Mouse (Mus musculus) MEL (cell line): ENCODE data around the gene Lcmt2. TPM values are rescaled to one million over a fixed set of nuclear protein-coding genes. Genes with fewer than 3 reads are reported as not detected.

Experiments
- DNase-seq: peaks from one replicate; pipeline ENCODE4 v3.0.0; 2011; ENCODE audit warnings: low read depth, low spot score
- H3K27ac ChIP-seq: 2 replicates; pipeline ENCODE4 v1.5.1; 2012; ENCODE audit warnings: low read depth, mild to moderate bottlenecking, control low read depth, low read length, moderate library complexity; ENCODE audit not compliant: control insufficient read depth
- H3K27me3 ChIP-seq, 2 experiments: fragments of 150-350 bp in 1 of 2; sonication (generic) in 1 of 2; 2 replicates each; pipeline ENCODE4 v1.6.1; 2012; ENCODE audit warnings: low read length in 2 of 2, mild to moderate bottlenecking in 2 of 2, improper control_type of control experiment in 1 of 2, moderate library complexity in 1 of 2; ENCODE audit not compliant: insufficient read depth in 2 of 2, control insufficient read depth in 1 of 2
- H3K36me3 ChIP-seq, 2 experiments: 2 replicates each; pipeline ENCODE4 v1.6.1; 2012 to 2014; ENCODE audit warnings: low read length in 2 of 2, improper control_type of control experiment in 1 of 2, inconsistent platforms in 1 of 2, mild to moderate bottlenecking in 1 of 2; ENCODE audit not compliant: insufficient read depth in 2 of 2, control insufficient read depth in 1 of 2
- H3K4me1 ChIP-seq, 2 experiments: fragments of 150-350 bp in 1 of 2; sonication (generic) in 1 of 2; 2 replicates each; pipeline ENCODE4 v1.6.1; 2012; ENCODE audit warnings: low read length in 2 of 2, improper control_type of control experiment in 1 of 2, mild to moderate bottlenecking in 1 of 2; ENCODE audit not compliant: insufficient read depth in 2 of 2, control insufficient read depth in 1 of 2
- H3K4me3 ChIP-seq, 2 experiments: fragments of 150-350 bp in 1 of 2; sonication (generic) in 1 of 2; 2 replicates each; pipeline ENCODE4 v1.5.1; 2012; ENCODE audit warnings: low read depth in 2 of 2, low read length in 2 of 2, mild to moderate bottlenecking in 2 of 2, moderate library complexity in 2 of 2, control low read depth in 1 of 2, improper control_type of control experiment in 1 of 2; ENCODE audit not compliant: control insufficient read depth in 1 of 2, insufficient read depth in 1 of 2
- H3K79me2 ChIP-seq: 2 replicates; pipeline ENCODE4 v1.6.1; 2012; ENCODE audit warnings: mild to moderate bottlenecking, low read length, moderate library complexity; ENCODE audit not compliant: control insufficient read depth, poor library complexity, insufficient read depth
- H3K9ac ChIP-seq: 2 replicates; pipeline ENCODE4 v1.6.1; 2012; ENCODE audit warnings: low read depth, mild to moderate bottlenecking, control low read depth, low read length, moderate library complexity; ENCODE audit not compliant: control insufficient read depth, poor library complexity, severe bottlenecking
- H3K9me3 ChIP-seq: fragments of 150-350 bp; sonication (generic); replicated peaks from 2 replicates; pipeline ENCODE4 v1.6.1; 2012; ENCODE audit warnings: mild to moderate bottlenecking, low read length, improper control_type of control experiment, moderate library complexity; ENCODE audit not compliant: insufficient read depth
- BHLHE40 ChIP-seq: IDR thresholded peaks from 2 replicates; pipeline ENCODE4 v1.6.1; 2012; ENCODE audit warnings: low read depth, mild to moderate bottlenecking, inconsistent platforms, low read length, improper control_type of control experiment, borderline replicate concordance
- CHD1 ChIP-seq: IDR thresholded peaks from 2 replicates; pipeline ENCODE4 v1.6.1; 2012; ENCODE audit warnings: low read depth, mild to moderate bottlenecking, inconsistent platforms, low read length, improper control_type of control experiment
- CHD2 ChIP-seq: IDR thresholded peaks from 2 replicates; pipeline ENCODE4 v1.6.1; 2011; ENCODE audit warnings: low read length, improper control_type of control experiment
- ELF1 ChIP-seq: IDR thresholded peaks from 2 replicates; pipeline ENCODE4 v1.6.1; 2014; ENCODE audit warnings: low read depth, mild to moderate bottlenecking, inconsistent platforms, low read length, improper control_type of control experiment, moderate library complexity
- EP300 ChIP-seq, 2 experiments: IDR thresholded peaks; 2 replicates each; pipeline ENCODE4 v1.6.1; 2011; ENCODE audit warnings: improper control_type of control experiment in 2 of 2, low read length in 2 of 2, low read depth in 1 of 2, mild to moderate bottlenecking in 1 of 2
- HCFC1 ChIP-seq: IDR thresholded peaks from 2 replicates; pipeline ENCODE4 v1.6.1; 2012; ENCODE audit warnings: low read depth, mild to moderate bottlenecking, inconsistent platforms, low read length, improper control_type of control experiment, moderate library complexity
- MAZ ChIP-seq: IDR thresholded peaks from 2 replicates; pipeline ENCODE4 v1.6.1; 2012; ENCODE audit warnings: low read depth, mild to moderate bottlenecking, inconsistent platforms, low read length, improper control_type of control experiment
- MXI1 ChIP-seq: IDR thresholded peaks from 2 replicates; pipeline ENCODE4 v1.6.1; 2011; ENCODE audit warnings: mild to moderate bottlenecking, low read depth, low read length, improper control_type of control experiment
- MYB ChIP-seq: IDR thresholded peaks from 2 replicates; pipeline ENCODE4 v1.6.1; 2011; ENCODE audit warnings: mild to moderate bottlenecking, low read depth, low read length, improper control_type of control experiment
- MYC ChIP-seq: IDR thresholded peaks from 2 replicates; pipeline ENCODE4 v1.6.1; 2011; ENCODE audit warnings: low read depth, mild to moderate bottlenecking, low read length, improper control_type of control experiment, moderate library complexity
- POLR2AphosphoS2 ChIP-seq: IDR thresholded peaks from 2 replicates; pipeline ENCODE4 v1.6.1; 2011; ENCODE audit warnings: low read length, improper control_type of control experiment
- SIN3A ChIP-seq: IDR thresholded peaks from 2 replicates; pipeline ENCODE4 v1.6.1; 2012; ENCODE audit warnings: low read length, improper control_type of control experiment, inconsistent platforms
- SMC3 ChIP-seq: IDR thresholded peaks from 2 replicates; pipeline ENCODE4 v1.6.1; 2011; ENCODE audit warnings: low read depth, low read length, improper control_type of control experiment
- TAL1 ChIP-seq: IDR thresholded peaks from 2 replicates; pipeline ENCODE4 v1.6.1; 2012; ENCODE audit warnings: mild to moderate bottlenecking, inconsistent platforms, low read length, moderate library complexity, mixed read lengths
- TBP ChIP-seq: IDR thresholded peaks from 2 replicates; pipeline ENCODE4 v1.8.0; 2011; ENCODE audit warnings: low read depth, low read length, improper control_type of control experiment
- TCF12 ChIP-seq: IDR thresholded peaks from 2 replicates; pipeline ENCODE4 v1.6.1; 2014; ENCODE audit warnings: low read depth, mild to moderate bottlenecking, inconsistent platforms, low read length, improper control_type of control experiment, moderate library complexity
- UBTF ChIP-seq: IDR thresholded peaks from 2 replicates; pipeline ENCODE4 v1.6.1; 2012; ENCODE audit warnings: low read depth, mild to moderate bottlenecking, inconsistent platforms, low read length, improper control_type of control experiment, moderate library complexity, borderline replicate concordance; ENCODE audit not compliant: insufficient read depth
- USF1 ChIP-seq: IDR thresholded peaks from 2 replicates; pipeline ENCODE4 v1.6.1; 2014; ENCODE audit warnings: low read depth, mild to moderate bottlenecking, inconsistent platforms, low read length, improper control_type of control experiment, moderate library complexity
- USF2 ChIP-seq, 2 experiments: IDR thresholded peaks; 2 replicates each; pipeline ENCODE4 v1.6.1; 2011 to 2012; ENCODE audit warnings: improper control_type of control experiment in 2 of 2, low read length in 2 of 2, borderline replicate concordance in 1 of 2, inconsistent platforms in 1 of 2, low read depth in 1 of 2, mild to moderate bottlenecking in 1 of 2; ENCODE audit not compliant: insufficient read depth in 1 of 2
- ZNF384 ChIP-seq: IDR thresholded peaks from 2 replicates; pipeline ENCODE4 v1.6.1; 2012; ENCODE audit warnings: low read depth, mild to moderate bottlenecking, inconsistent platforms, low read length, improper control_type of control experiment
- polyA plus RNA-seq, 2 experiments: library from polyadenylated mRNA; stranded (reverse) in 1 of 2; unstranded in 1 of 2; fragments of >175 nt in 1 of 2; fragments of >200 nt in 1 of 2; gene quantifications; 2 replicates each; pipeline versions ENCODE4 v1.2.1 to v1.2.4; 2012; ENCODE audit warnings: low replicate concordance in 2 of 2, low read depth in 1 of 2; ENCODE audit not compliant: insufficient read length in 2 of 2, insufficient read depth in 1 of 2, missing spikeins in 1 of 2
- total RNA-seq: library from RNA; depleted of rRNA; stranded (reverse); fragments of 300-350 nt; gene quantifications from 2 replicates; pipeline ENCODE4 v1.2.3, GENCODE M21; 2012

Gene Lcmt2
- total and polyA plus RNA-seq, 3 experiments, result 12.9 to 13.2 TPM; not detected in 1

- peaks cover 0 to 21% of the 10 kb centered on the region in 2 experiments; a peak in 2 of 4 replicates for H3K36me3 ChIP-seq
- H3K9me3 ChIP-seq, result no peaks in the 10 kb centered on the region
- peaks cover 29% of the 10 kb centered on the region for H3K79me2 ChIP-seq
- H3K27ac ChIP-seq, result peak overlapping the region; percentile 33
- TF ChIP-seq MYB (no peak), BHLHE40 (peak; percentile 43; the same call in 1 of the 2 replicates), MAZ (no peak), USF2 (IDR thresholded peaks at IDR 0.05; ENCODE audit: borderline replicate concordance in 1 of 2, insufficient read depth in 1 of 2, low read depth in 1 of 2, low read length in 2 of 2) (peak in 1 of 2 experiments; percentile 69; a peak in 2 of 4 replicates), USF1 (peak; percentile 91), UBTF (no peak)
- H3K9ac ChIP-seq, result peak overlapping the region; percentile 83
- peak; percentile 28 for DNase-seq
- no peaks in the 10 kb centered on the region for H3K27me3 ChIP-seq
- peaks cover 5 to 11% of the 10 kb centered on the region in 2 experiments; a peak in 3 of 4 replicates for H3K4me1 ChIP-seq
- H3K4me3 ChIP-seq, result peak overlapping the region; percentile 14 to 54; a peak in 2 of 4 replicates
These were observed 2.0 kb upstream of the Lcmt2 start for GRCm38 (mm10) chr2:121142415-121142814.

GRCm38 (mm10) chr2:121141216-121142035 is 973 bp upstream of the Lcmt2 start:
- TF ChIP-seq MYC (no peak), ELF1 (no peak), ZNF384 (peak; percentile 90), MXI1 (peak; percentile 41; the same call in 1 of the 2 replicates), POLR2AphosphoS2 (no peak), CHD2 (no peak), EP300 (IDR thresholded peaks at IDR 0.05; ENCODE audit: low read depth in 1 of 2, low read length in 2 of 2) (no peak), TBP (no peak), TAL1 (no peak), HCFC1 (no peak), TCF12 (no peak), SIN3A (peak; percentile 74), CHD1 (0 out of 2 replicates have a peak, but pooled peaks have one; percentile 52), UBTF (no peak), SMC3 (no peak)
- TF ChIP-seq, all 39 proteins: peak for 4
- no peaks in the 10 kb centered on the region for H3K9me3 ChIP-seq
- peaks cover 5 to 14% of the 10 kb centered on the region in 2 experiments; a peak in 3 of 4 replicates for H3K4me1 ChIP-seq
- H3K36me3 ChIP-seq, result peaks cover 0 to 26% of the 10 kb centered on the region in 2 experiments; a peak in 2 of 4 replicates
- peak overlapping the region; percentile 54 to 81 for H3K4me3 ChIP-seq
- H3K27ac ChIP-seq, result peak overlapping the region; percentile 75
- H3K79me2 ChIP-seq, result peaks cover 31% of the 10 kb centered on the region
- H3K27me3 ChIP-seq, result no peaks in the 10 kb centered on the region
- H3K9ac ChIP-seq, result peak overlapping the region; percentile 83
- DNase-seq, result peak; percentile 57
